Mouse (Mus musculus) neural tube, embryonic 11.5 days (tissue): ENCODE data around the gene Pde8b. TPM values are rescaled to one million over a fixed set of nuclear protein-coding genes. Genes with fewer than 3 reads are reported as not detected.

Experiments used
- ATAC-seq: fragments of 200-750 bp; cut with Nextera tagmentation; 2 replicates; pipeline ENCODE4 v1.8.0; 2017; ENCODE audit warnings: moderate number of reproducible peaks, mild to moderate bottlenecking, moderate TSS enrichment, moderate library complexity; ENCODE audit not compliant: insufficient read depth, low FRiP score, low TSS enrichment
- DNase-seq: peaks from one replicate; pipeline ENCODE4 v3.0.0-alpha.2; 2015; ENCODE audit warnings: low spot score
- H3K27ac ChIP-seq: fragments of 300-500 bp; sonication (generic); 2 replicates; pipeline ENCODE4 v1.5.1; 2014; ENCODE audit warnings: low read depth, mild to moderate bottlenecking, low read length
- H3K27me3 ChIP-seq: fragments of 300-500 bp; sonication (generic); 2 replicates; pipeline ENCODE4 v1.6.1; 2014; ENCODE audit warnings: mild to moderate bottlenecking, low read length, mixed read lengths; ENCODE audit not compliant: control insufficient read depth, insufficient read depth
- H3K36me3 ChIP-seq: fragments of 300-500 bp; sonication (generic); 2 replicates; pipeline ENCODE4 v1.6.1; 2014; ENCODE audit warnings: mild to moderate bottlenecking, low read length, moderate library complexity, mixed read lengths; ENCODE audit not compliant: control insufficient read depth, insufficient read depth
- H3K4me1 ChIP-seq: fragments of 300-500 bp; sonication (generic); 2 replicates; pipeline ENCODE4 v1.6.1; 2014; ENCODE audit warnings: low read length, mixed read lengths; ENCODE audit not compliant: control insufficient read depth, insufficient read depth
- H3K4me2 ChIP-seq: fragments of 300-500 bp; sonication (generic); 2 replicates; pipeline ENCODE4 v1.6.1; 2014; ENCODE audit warnings: low read depth, mild to moderate bottlenecking, moderate library complexity
- H3K4me3 ChIP-seq: fragments of 300-500 bp; sonication (generic); 2 replicates; pipeline ENCODE4 v1.5.1; 2014; ENCODE audit warnings: low read depth, low read length
- H3K9ac ChIP-seq: fragments of 300-500 bp; sonication (generic); 2 replicates; pipeline ENCODE4 v1.6.1; 2014; ENCODE audit warnings: mild to moderate bottlenecking, low read length
- H3K9me3 ChIP-seq: fragments of 300-500 bp; sonication (generic); 2 replicates; pipeline ENCODE4 v1.6.1; 2016; ENCODE audit warnings: low read length; ENCODE audit not compliant: control insufficient read depth
- WGBS: fragments of 180-500 bp; shearing (Covaris S2); extraction: QIAGEN DNeasy Blood & Tissue Kit; methylation state at CpG from one replicate; pipeline ENCODE4 v1.1.7; 2014; 5-methylcytosine and 5-hydroxymethylcytosine counted together
- polyA plus RNA-seq: library from polyadenylated mRNA; unstranded; fragments of >200 nt; fragmentation: Nextera tagmentation; extraction: Ambion mirVana; gene quantifications from 2 replicates; pipeline ENCODE4 v1.2.1, GENCODE M21; 2014

Gene Pde8b
- polyA plus RNA-seq, 1 experiment from 2014 or later = 4.1 TPM

- Histone ChIP-seq H3K4me2 (no peak overlapping the region), H3K27me3 (no peaks in the 10 kb centered on the region), H3K9me3 (no peaks in the 10 kb centered on the region), H3K27ac (no peak overlapping the region), H3K9ac (no peak overlapping the region), H3K4me3 (no peak overlapping the region), H3K36me3 (no peaks in the 10 kb centered on the region), H3K4me1 (no peaks in the 10 kb centered on the region)
- 37% methylated on average over 10 of the region's 10 CpGs for WGBS
- DNase-seq = no peak
- ATAC-seq = no peak
Measured at GRCm38 (mm10) chr13:95185891-95186740, 64.0 kb downstream of the Pde8b start.

DNA sequence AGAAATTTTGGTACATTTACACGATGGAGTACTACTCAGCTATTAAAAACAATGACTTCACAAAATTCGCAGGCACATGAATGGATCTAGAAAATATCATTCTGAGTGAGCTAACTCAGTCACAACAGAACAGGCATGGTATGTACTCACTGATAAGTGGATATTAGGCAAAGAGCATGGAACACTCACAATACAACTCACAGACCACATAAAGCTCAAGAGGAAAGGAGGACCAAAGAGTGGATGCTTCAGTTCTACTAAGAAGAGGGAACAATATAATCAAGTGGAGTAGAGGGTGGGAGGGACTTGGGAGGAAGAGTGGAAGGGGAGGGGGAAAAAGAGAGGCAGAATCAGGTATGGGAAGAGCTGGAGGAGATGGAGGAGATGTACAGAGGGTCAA is 66.5 kb downstream of the Pde8b start:
- no peaks in the 10 kb centered on the region for H3K9me3 ChIP-seq
- no peaks in the 10 kb centered on the region for H3K27me3 ChIP-seq
- no peak overlapping the region for H3K27ac ChIP-seq
- WGBS = 85% methylated on average over 2 of the region's 2 CpGs
- no peak overlapping the region for H3K9ac ChIP-seq
- H3K4me1 ChIP-seq = no peaks in the 10 kb centered on the region
- no peaks in the 10 kb centered on the region for H3K36me3 ChIP-seq
- no peak for ATAC-seq
- no peak overlapping the region for H3K4me3 ChIP-seq
- no peak for DNase-seq
- no peak overlapping the region for H3K4me2 ChIP-seq

GRCm38 (mm10) chr13:95180208-95180607 is 69.9 kb downstream of the Pde8b start:
- no peak overlapping the region for H3K4me2 ChIP-seq
- no peaks in the 10 kb centered on the region for H3K9me3 ChIP-seq
- no peak overlapping the region for H3K4me3 ChIP-seq
- ATAC-seq (no peak), DNase-seq (no peak)
- H3K36me3 ChIP-seq = no peaks in the 10 kb centered on the region
- 85% methylated on average over 2 of the region's 2 CpGs for WGBS
- H3K9ac ChIP-seq = no peak overlapping the region
- no peaks in the 10 kb centered on the region for H3K27me3 ChIP-seq
- no peak overlapping the region for H3K27ac ChIP-seq
- H3K4me1 ChIP-seq = no peaks in the 10 kb centered on the region

DNA sequence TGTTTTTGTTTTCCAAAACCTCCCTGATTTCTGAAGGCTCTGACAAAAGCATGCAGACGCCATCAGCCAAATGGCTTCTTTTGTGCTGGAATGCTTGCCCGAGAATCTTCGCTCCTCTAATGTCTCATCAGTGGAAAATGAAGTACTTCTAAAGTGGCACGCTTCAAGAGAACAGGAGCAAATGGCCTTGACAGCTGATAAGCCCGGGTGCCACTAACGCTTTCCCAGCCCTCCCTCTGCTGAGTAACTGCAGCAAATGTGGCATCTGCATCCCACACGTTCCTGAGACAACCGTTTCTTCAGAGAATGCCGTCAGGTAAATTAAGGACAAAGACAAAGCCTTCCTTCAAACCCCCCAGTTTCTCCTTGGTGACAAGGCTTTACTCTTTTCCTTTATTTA is 72.8 kb downstream of the Pde8b start:
- H3K27ac ChIP-seq = no peak overlapping the region
- H3K4me3 ChIP-seq = no peak overlapping the region
- H3K4me1 ChIP-seq = no peaks in the 10 kb centered on the region
- DNase-seq = no peak
- no peaks in the 10 kb centered on the region for H3K27me3 ChIP-seq
- H3K36me3 ChIP-seq = no peaks in the 10 kb centered on the region
- no peak overlapping the region for H3K9ac ChIP-seq
- H3K4me2 ChIP-seq = no peak overlapping the region
- no peak for ATAC-seq
- H3K9me3 ChIP-seq = no peaks in the 10 kb centered on the region
- WGBS = 49% methylated on average over 9 of the region's 9 CpGs

DNA sequence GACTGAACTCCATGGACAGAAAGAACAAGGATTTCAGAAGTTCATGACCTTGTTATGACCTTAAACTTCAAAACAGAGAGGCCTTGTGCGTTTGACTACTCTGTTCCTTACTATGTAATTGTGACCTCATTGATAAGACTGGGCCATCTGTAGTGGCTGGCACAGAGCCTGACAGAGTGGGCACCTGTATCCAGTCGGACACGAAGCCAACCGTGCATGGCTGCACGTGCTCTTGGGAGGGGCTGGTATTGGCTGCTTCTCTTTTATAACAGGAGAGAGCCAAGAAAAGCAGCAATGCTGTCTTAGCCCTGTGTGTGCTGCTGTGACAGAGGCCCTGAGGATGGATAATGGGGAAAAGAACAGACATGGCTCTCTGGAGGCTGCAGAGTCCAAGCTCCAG is 73.7 kb downstream of the Pde8b start:
- H3K4me1 ChIP-seq = no peaks in the 10 kb centered on the region
- 79% methylated on average over 5 of the region's 5 CpGs for WGBS
- no peaks in the 10 kb centered on the region for H3K27me3 ChIP-seq
- H3K36me3 ChIP-seq = no peaks in the 10 kb centered on the region
- H3K4me2 ChIP-seq = no peak overlapping the region
- H3K9ac ChIP-seq = no peak overlapping the region
- H3K27ac ChIP-seq = no peak overlapping the region
- H3K4me3 ChIP-seq = no peak overlapping the region
- ATAC-seq = no peak
- no peaks in the 10 kb centered on the region for H3K9me3 ChIP-seq
- DNase-seq = no peak

DNA sequence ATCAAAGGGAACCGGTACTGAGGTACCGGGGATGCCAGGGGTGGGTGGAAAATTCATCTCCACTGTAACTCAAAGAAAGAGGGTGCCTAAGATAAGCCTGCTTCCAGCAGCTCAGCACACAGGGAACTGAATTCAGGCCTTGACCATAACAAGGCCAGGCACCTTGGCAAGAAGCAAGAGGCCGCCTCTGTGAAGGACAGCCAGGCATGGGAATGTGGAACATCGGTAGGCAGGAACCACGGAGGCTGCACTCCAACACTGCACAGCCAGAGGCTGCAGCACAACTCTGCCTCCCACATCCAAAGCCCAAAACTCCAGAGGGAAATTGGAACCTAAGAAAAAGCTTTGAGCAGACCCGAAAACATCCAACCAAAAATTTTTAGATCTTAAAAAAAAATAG is 75.9 kb downstream of the Pde8b start:
- Histone ChIP-seq H3K27me3 (no peaks in the 10 kb centered on the region), H3K4me2 (no peak overlapping the region), H3K9me3 (no peaks in the 10 kb centered on the region), H3K36me3 (no peaks in the 10 kb centered on the region), H3K9ac (no peak overlapping the region), H3K4me3 (no peak overlapping the region), H3K4me1 (no peaks in the 10 kb centered on the region), H3K27ac (no peak overlapping the region)
- DNase-seq (no peak), ATAC-seq (no peak)
- 77% methylated on average over 6 of the region's 6 CpGs for WGBS

DNA sequence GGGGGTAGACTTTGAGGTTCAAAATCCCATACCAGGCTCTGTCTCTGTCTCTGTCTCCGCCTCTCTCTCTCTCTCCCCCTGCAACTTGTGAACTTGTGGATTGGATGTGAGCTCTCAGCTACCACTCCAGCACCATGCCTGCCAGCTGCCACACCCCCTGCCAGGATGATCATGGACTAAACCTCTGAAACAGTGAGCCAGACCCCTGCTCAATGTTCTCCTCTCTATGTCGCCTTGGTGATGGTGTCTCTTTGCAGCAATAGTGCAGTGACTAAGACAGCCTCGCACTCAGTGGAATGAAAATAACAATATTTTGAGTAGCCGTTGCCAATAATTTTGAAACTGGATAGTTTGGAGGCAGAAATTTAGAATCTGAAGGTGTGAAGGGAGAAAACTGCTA is 77.8 kb downstream of the Pde8b start:
- Histone ChIP-seq H3K27ac (no peak overlapping the region), H3K36me3 (no peaks in the 10 kb centered on the region), H3K4me1 (no peaks in the 10 kb centered on the region), H3K9me3 (no peaks in the 10 kb centered on the region), H3K4me2 (no peak overlapping the region), H3K9ac (no peak overlapping the region), H3K27me3 (no peaks in the 10 kb centered on the region), H3K4me3 (no peak overlapping the region)
- WGBS = 94% methylated on average over 4 of the region's 4 CpGs
- no peak for ATAC-seq
- DNase-seq = no peak

- no peak for ATAC-seq
Measured at GRCm38 (mm10) chr13:95160211-95160610, 89.9 kb downstream of the Pde8b start.

GRCm38 (mm10) chr13:95158986-95159385 is 91.2 kb downstream of the Pde8b start:
- Histone ChIP-seq H3K9me3 (no peaks in the 10 kb centered on the region), H3K36me3 (no peaks in the 10 kb centered on the region), H3K27me3 (no peaks in the 10 kb centered on the region), H3K4me3 (no peak overlapping the region), H3K4me2 (no peak overlapping the region), H3K9ac (no peak overlapping the region), H3K4me1 (no peaks in the 10 kb centered on the region), H3K27ac (no peak overlapping the region)
- DNase-seq (no peak), ATAC-seq (no peak)
- 82% methylated on average over 7 of the region's 7 CpGs for WGBS

More at GRCm38 (mm10) chr13:95160211-95160610, 89.9 kb downstream of the Pde8b start:
- H3K27me3 ChIP-seq = no peaks in the 10 kb centered on the region
- WGBS = 87% methylated on average over 3 of the region's 3 CpGs
- no peak overlapping the region for H3K27ac ChIP-seq
- H3K4me2 ChIP-seq = no peak overlapping the region
- DNase-seq = no peak
- H3K9me3 ChIP-seq = no peaks in the 10 kb centered on the region
- no peaks in the 10 kb centered on the region for H3K36me3 ChIP-seq
- H3K9ac ChIP-seq = no peak overlapping the region
- no peaks in the 10 kb centered on the region for H3K4me1 ChIP-seq
- no peak overlapping the region for H3K4me3 ChIP-seq
